Mouse (Mus musculus) embryonic stem cell, embryonic (primary cell): ENCODE measurements at regions not wholly inside any gene's neighbourhood (a gene's known extent, or its start where the extent isn't known, plus 50 kb on each side); places are given as distances from the start of the nearest gene placed in this dataset.

Experiments used
- CTCF ChIA-PET, 4 experiments: fragments of 300-600 bp in 2 of 4; fragments of 350-600 bp in 2 of 4; sonication (Branson Sonifier 250); formaldehyde crosslinking; loops; one replicate each; lab custom pipeline; 2022; ENCODE audit warnings: inconsistent platforms in 2 of 4; lab: Charles Lee
- POLR2A ChIA-PET, 4 experiments: fragments of 300-600 bp in 2 of 4; fragments of 350-600 bp in 2 of 4; sonication (Branson Sonifier 250); formaldehyde crosslinking; loops; one replicate each; lab custom pipeline; 2022; ENCODE audit warnings: antibody characterized with exemption in 4 of 4, inconsistent platforms in 1 of 4; lab: Charles Lee

DNA sequence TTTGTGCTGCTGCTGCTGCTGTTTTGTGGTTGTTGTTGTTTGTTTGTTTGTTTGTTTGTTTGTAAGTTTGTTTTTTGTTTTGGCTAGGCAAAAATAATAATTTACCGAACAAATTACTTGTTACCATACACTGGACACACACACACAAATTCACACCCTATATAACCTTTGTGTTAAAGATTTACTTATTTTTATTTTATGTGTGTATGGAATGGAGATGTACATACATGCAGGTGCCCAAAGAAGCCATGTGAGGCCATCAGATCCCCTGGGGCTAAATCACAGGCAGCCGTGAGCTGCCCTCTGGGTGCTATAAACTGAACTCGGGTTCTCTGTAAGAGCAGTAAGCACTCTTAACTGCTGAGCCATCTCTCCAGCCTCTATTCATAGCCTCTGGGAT is 56.0 kb downstream of the Pttg1 start:
- ChIA-PET POLR2A (no interaction called here), CTCF (no interaction called here)

- POLR2A ChIA-PET = no interaction called here
- CTCF ChIA-PET = no interaction called here
These were observed 57.7 kb downstream of the Pttg1 start for GRCm38 (mm10) chr11:43368346-43368745.

- POLR2A ChIA-PET = interaction anchor here in 2 of 4 experiments (0.9 to 1.0 kb wide), 2 partner anchors 27 to 64 kb away, joined by 3 to 4 read pairs; partner anchors contain the start of gene Pttg1 (in 1 of the 2)
- CTCF ChIA-PET = interaction anchor here in 1 of 4 experiments (1.6 kb wide), 1 partner anchor 12 kb away, joined by 5 read pairs; no protein-coding TSS in a partner anchor
These were observed 64.2 kb downstream of the Pttg1 start for GRCm38 (mm10) chr11:43361858-43362257.

DNA sequence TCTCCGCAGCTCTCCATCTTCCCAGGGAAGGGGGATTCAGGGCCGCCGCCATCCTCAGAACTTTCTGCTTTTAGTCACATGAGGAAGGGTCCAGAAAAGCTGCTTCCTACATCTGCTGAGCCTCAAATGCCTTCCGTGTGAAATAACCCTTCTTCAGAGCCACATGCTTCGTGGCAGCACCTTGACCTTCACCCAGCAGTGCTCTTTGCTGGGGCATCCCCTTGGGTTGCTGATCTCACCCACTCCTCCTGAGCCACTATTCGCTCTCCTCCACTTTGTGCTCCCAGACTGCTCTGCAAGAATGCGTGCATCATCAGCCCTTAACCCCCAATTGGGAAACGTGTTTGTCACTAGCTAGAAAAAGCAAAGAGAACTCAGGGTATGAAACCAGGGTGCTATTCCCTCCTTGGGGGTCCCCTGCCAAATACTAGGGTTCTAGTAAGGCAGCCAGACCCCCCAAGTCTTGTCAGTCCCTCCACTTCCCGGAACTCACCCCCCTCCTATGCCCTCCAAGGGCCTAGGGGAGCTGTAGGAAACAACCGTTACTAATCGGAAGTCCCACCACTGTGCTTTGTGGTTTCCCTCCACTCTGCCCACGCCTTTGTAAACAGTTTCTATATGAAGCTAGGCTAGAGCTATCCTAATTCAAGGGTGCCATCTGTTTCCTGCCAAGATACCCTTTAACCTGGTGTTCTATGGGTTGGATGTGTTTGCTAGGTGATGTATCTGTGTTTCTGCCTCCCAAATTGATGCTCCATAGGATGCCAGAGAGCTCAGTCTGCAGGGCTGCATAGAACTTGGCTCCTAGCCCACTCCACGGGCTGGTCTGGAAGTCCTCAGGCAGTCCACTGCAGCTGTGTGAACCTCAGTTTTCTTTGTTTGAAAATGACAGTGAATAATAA is 67.4 kb downstream of the Pttg1 start:
- POLR2A ChIA-PET = interaction anchor here in 2 of 4 experiments (1.2 to 1.3 kb wide), 2 partner anchors 67 to 68 kb away, joined by 3 to 7 read pairs; partner anchors contain the start of gene Pttg1 (in 2 of the 2)
- CTCF ChIA-PET = interaction anchor here in 1 of 4 experiments (0.5 kb wide), 1 partner anchor 146 kb away, joined by 3 read pairs; no protein-coding TSS in a partner anchor

DNA sequence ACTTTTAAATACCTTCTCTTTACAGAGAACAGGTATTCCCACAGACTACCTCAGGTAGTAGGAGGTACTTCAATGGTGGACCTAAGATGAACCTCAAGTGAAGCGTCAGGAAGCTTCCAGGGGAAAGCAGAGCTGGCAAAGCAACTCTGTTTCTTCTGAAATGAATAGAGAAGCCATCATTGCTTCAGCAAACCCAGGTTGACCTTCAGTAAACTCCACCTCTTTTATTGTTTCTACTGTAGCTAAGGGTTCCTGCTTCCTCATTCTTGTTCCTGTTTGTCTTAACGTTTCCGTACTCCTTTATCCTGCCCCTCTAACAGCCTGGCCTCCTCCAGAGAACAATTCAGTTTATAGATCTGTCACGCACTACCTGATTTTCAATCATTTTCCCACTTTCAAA is 72.4 kb downstream of the Pttg1 start:
- CTCF ChIA-PET = interaction anchor here in 1 of 4 experiments (0.8 kb wide), 1 partner anchor 59 kb away, joined by 3 read pairs; no protein-coding TSS in a partner anchor

DNA sequence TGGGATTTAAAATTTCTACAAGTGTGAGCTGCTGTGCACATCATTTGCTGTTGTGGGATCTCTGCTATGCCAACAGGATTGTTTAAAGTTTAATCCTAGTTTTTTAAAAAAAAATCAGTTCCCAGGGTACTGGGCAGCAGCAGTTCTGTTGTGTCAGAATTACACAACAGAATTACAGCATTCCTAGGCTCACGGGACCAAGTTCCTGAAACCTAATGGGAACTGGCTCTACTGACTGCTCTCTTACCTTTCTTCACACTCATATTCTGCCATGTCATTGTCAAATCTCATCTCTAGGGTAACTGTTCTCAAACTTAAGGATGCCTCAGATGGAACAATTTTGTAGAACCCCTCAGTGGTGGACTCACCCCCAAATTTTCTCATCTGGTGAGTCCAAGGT is 73.0 kb downstream of the Pttg1 start:
- ChIA-PET CTCF (interaction anchor here in 1 of 4 experiments (0.8 kb wide), 1 partner anchor 59 kb away, joined by 3 read pairs; no protein-coding TSS in a partner anchor), POLR2A (interaction anchor here in 1 of 4 experiments (1.2 kb wide), 1 partner anchor 23 kb away, joined by 4 read pairs; no protein-coding TSS in a partner anchor)

More for the DNA sequence above, 72.4 kb downstream of the Pttg1 start:
- POLR2A ChIA-PET = interaction anchor here in 1 of 4 experiments (1.2 kb wide), 1 partner anchor 23 kb away, joined by 4 read pairs; no protein-coding TSS in a partner anchor

GRCm38 (mm10) chr11:43351818-43352217 is 74.2 kb downstream of the Pttg1 start:
- POLR2A ChIA-PET = no interaction called here
- CTCF ChIA-PET = no interaction called here

DNA sequence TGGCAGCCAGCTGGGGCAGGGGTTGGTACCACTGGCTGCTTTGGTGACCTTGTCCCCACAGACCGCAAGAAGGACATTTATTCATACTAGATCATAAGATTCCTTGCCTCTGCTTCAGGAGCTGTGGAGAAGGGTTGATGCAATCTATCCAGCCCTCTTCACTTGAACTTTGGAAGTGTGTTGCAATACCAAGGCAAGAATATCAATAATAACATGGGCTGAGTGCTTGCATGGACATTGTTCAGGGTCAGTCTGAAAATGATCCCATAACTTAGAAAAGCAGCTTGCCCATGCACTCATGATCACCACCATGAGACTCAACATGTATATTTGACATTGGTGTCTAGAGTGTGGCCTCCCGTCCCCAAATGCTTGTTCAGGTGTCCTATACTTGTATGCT is 74.7 kb downstream of the Pttg1 start:
- CTCF ChIA-PET = no interaction called here
- POLR2A ChIA-PET = interaction anchor here in 1 of 4 experiments (0.6 kb wide), 1 partner anchor 1022 kb away, joined by 3 read pairs; no protein-coding TSS in a partner anchor

GRCm38 (mm10) chr11:43350242-43350641 is 75.8 kb downstream of the Pttg1 start:
- CTCF ChIA-PET = interaction anchor here in 3 of 4 experiments (0.6 to 0.8 kb wide), 3 partner anchors 86 to 440 kb away, joined by 3 read pairs; no protein-coding TSS in a partner anchor
- POLR2A ChIA-PET = no interaction called here

DNA sequence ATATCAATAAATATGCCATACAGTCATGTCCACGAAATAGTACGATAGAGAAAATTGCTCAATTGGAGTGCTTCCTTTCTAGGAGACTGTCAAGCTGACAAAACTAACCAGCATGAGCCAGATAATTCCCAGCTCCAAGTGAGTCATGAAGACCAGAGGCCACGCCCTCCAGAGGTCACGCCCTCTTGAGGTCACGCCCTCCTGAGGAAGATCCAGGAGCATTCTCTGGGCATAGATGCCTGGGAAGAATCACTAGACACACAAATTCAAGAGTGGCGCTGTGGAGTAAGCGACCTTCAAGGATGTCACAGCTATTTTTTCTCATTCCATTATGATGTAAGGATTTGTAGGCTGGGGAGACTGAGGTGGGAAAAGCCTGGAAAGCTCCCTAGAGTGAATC is 76.5 kb downstream of the Pttg1 start:
- CTCF ChIA-PET = interaction anchor here in 2 of 4 experiments (0.6 to 1.0 kb wide), 3 partner anchors 12 to 930 kb away, joined by 3 to 5 read pairs (median 5); partner anchors contain the start of genes Gabrb2 (in 1 of the 2) and Pttg1 (in 1 of the 2)

GRCm38 (mm10) chr11:43348571-43348970 is 77.5 kb downstream of the Pttg1 start:
- CTCF ChIA-PET = no interaction called here
- POLR2A ChIA-PET = no interaction called here

More for the DNA sequence above, 76.5 kb downstream of the Pttg1 start:
- POLR2A ChIA-PET = no interaction called here

DNA sequence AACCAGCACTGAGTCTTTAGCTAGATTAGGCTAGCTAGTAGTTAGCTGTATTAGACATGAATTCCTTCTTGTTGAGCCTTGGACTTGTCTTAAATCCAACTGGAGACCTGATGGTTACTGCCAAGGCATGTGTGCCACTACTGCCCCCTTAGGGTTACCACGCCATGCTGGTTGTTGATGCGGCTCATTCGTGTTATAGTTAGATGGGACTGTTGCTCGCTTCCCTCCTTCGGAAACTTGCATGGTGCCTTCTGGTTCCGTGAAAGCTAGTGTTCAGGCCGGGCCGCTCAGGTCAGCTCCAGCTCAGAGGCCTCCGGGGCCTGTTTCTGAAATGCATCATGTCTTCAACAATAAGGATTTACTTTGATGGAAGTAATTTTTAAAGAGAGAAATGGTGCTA is 79.6 kb downstream of the Pttg1 start:
- POLR2A ChIA-PET = no interaction called here
- CTCF ChIA-PET = interaction anchor here in 1 of 4 experiments (0.6 kb wide), 1 partner anchor 14 kb away, joined by 4 read pairs; no protein-coding TSS in a partner anchor

GRCm38 (mm10) chr11:43344767-43345561 is 81.1 kb downstream of the Pttg1 start:
- CTCF ChIA-PET = interaction anchor here in 2 of 4 experiments (0.6 to 0.9 kb wide), 2 partner anchors 62 to 80 kb away, joined by 3 read pairs; no protein-coding TSS in a partner anchor
- POLR2A ChIA-PET = no interaction called here

- POLR2A ChIA-PET = no interaction called here
- CTCF ChIA-PET = interaction anchor here in 1 of 4 experiments (0.5 kb wide), 1 partner anchor 364 kb away, joined by 3 read pairs; no protein-coding TSS in a partner anchor
These were observed 82.5 kb downstream of the Pttg1 start for GRCm38 (mm10) chr11:43343574-43343973.

DNA sequence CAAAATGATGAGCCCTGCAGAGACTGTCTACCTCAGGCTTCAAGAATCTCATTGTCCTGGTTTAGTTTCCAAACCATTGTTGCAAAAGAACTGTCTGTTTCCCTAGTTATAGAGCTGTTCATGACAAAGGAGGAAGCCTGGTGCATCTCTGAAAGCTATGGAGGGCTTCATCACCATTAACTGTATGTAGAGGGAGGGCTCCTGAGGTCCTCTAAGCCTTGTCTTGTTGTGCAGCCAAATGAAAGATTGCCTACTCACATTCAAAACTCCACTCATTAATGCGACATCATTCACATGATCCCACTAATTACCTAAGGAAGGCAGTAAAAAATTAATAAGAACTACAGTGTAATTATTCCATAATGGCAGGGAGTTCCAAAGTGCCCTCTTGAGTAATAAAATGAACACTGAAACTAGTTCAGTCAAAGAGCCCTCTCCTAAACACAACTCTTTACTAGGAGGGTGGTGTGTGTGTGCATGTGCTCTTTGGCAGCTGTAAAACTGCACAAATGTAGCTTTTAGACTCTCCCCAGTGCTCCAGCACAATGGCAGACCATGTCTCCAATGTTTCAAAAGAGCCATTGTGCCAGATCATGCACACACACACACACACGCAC is 87.6 kb downstream of the Pttg1 start:
- CTCF ChIA-PET = no interaction called here
- POLR2A ChIA-PET = no interaction called here

DNA sequence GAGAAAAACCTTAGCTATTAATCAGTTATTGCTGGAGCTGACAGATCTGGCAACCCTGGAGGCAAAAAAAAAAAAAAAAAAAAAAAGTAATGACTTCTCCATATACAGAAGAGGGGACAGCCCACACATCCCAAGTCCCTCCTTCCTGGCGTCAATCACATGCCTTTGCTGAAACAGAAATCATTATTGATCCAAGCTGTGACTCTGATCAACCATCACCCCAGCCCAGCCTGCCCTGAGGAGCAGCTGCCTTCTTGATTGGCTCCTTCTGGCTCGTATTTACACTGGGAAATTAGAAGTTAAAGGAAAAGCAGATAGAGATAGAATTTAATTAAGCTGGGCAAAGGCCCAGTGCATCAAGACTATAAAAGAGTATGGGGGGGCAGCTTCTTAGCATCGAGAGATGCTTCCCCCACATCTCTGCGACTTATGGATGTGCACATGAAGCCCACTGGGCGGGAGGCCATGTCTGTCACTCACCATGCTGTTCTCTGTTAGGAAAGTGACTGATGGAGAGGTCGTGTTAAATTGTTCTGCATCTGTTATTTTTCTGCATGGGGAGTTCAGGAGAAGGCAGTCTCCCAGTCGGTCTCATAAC is 90.3 kb downstream of the Pttg1 start:
- ChIA-PET CTCF (interaction anchor here in 2 of 4 experiments (0.6 to 1.0 kb wide), 2 partner anchors 58 to 72 kb away, joined by 3 to 9 read pairs; no protein-coding TSS in a partner anchor), POLR2A (interaction anchor here in 1 of 4 experiments (0.6 kb wide), 2 partner anchors 149 to 1104 kb away, joined by 3 to 4 read pairs; no protein-coding TSS in a partner anchor)

DNA sequence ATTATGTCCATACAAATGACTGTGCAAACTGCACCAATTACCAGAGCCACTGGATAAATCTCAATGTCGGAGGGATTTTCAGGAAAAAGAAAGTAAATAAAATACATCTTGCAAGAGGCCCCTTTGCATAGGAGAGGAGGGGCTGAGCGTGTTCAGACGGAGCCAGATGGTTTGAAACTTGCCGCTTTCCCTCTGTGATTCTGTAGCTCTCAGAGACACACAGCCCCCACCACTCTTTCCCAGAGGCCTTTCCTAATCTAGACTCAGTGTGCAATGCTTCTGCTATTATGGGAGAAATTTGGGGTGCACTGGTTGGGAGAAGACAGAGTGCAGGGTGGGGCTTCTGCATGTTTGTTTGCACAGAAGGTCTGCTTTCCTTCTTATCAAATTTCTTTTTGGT is 92.5 kb downstream of the Pttg1 start:
- ChIA-PET CTCF (no interaction called here), POLR2A (interaction anchor here in 1 of 4 experiments (0.7 kb wide), 1 partner anchor 1032 kb away, joined by 3 read pairs; no protein-coding TSS in a partner anchor)
